8 mouse cellular contexts compared by ENCODE assay signal in the genomic region with DNA sequence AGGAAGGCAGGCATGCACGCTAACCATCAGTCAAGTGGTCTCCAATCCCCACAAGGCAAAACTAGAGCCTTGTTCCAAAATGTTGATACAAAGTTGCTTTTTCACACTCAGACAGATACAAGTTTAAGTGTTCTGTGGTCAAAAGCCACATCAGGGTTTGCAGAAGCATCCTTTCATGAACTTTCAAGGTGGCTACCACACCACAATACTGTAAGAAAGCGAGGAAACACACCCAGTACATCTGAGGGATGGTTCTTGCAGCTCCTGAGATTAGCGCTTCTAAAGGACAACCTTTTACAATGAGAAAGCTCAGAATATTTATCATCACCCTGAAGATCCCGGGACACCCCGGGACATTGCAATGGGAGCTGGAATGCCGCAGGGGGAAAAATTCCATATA. TPM values are rescaled to one million over a fixed set of nuclear protein-coding genes. Genes with fewer than 3 reads are reported as not detected.
DNase-seq lines count a peak whose midpoint lies in the region; ATAC-seq and TF ChIP-seq lines count a peak whose summit lies in the region.

No protein-coding gene starts in this region.

- H3K9me3 ChIP-seq in lung, embryonic 14.5 days (ENCODE audit: low read depth, low read length) = no peaks in the 10 kb centered on the region
- H3K9me3 ChIP-seq in embryonic facial prominence, embryonic 12.5 days = no peaks in the 10 kb centered on the region
- H3K9me3 ChIP-seq in limb, embryonic 11.5 days (ENCODE audit: control insufficient read depth, low read length) = no peaks in the 10 kb centered on the region

- peak overlapping the region; percentile 82 for H3K4me2 ChIP-seq in lung, embryonic 14.5 days
- peak overlapping the region; percentile 79 for H3K4me2 ChIP-seq in embryonic facial prominence, embryonic 12.5 days (replicated peaks)
- H3K4me2 ChIP-seq in limb, embryonic 11.5 days (ENCODE audit: low read depth, severe bottlenecking) = peak overlapping the region; percentile 77

- H3K27ac ChIP-seq in lung, embryonic 14.5 days (ENCODE audit: low read depth) = no peak overlapping the region
- no peak overlapping the region for H3K27ac ChIP-seq in embryonic facial prominence, embryonic 12.5 days
- H3K27ac ChIP-seq in limb, embryonic 11.5 days (replicated peaks; ENCODE audit: low read depth, low read length) = no peak overlapping the region
- H3K27ac ChIP-seq in small intestine, adult 2 months (ENCODE audit: insufficient read depth, low read depth, low read length) = no peak overlapping the region

- ATAC-seq in lung, embryonic 14.5 days (ENCODE audit: insufficient read depth) = no peak
- no peak for ATAC-seq in embryonic facial prominence, embryonic 12.5 days (ENCODE audit: insufficient number of reproducible peaks, insufficient read depth, low FRiP score, low TSS enrichment)
- ATAC-seq in limb, embryonic 11.5 days (ENCODE audit: insufficient number of reproducible peaks, low FRiP score, low TSS enrichment, low read depth) = no peak

- H3K36me3 ChIP-seq in lung, embryonic 14.5 days (ENCODE audit: insufficient read depth) = no peaks in the 10 kb centered on the region
- H3K36me3 ChIP-seq in embryonic facial prominence, embryonic 12.5 days = no peaks in the 10 kb centered on the region
- no peaks in the 10 kb centered on the region for H3K36me3 ChIP-seq in limb, embryonic 11.5 days (ENCODE audit: control insufficient read depth, insufficient read depth, low read length)
- H3K36me3 ChIP-seq in small intestine, adult 2 months (ENCODE audit: control insufficient read depth, insufficient read depth, low read length) = no peaks in the 10 kb centered on the region

- WGBS in lung, embryonic 14.5 days = 18% methylated on average over 6 of the region's 6 CpGs
- 45% methylated on average over 6 of the region's 6 CpGs for WGBS in embryonic facial prominence, embryonic 12.5 days
- 59% methylated on average over 6 of the region's 6 CpGs for WGBS in limb, embryonic 11.5 days
- 34% methylated on average over 6 of the region's 6 CpGs for WGBS in small intestine, adult 2 months

- peak; percentile 10 for DNase-seq in lung, embryonic 14.5 days
- no peak for DNase-seq in lung, adult 18-20 months
- no peak for DNase-seq in limb, embryonic 11.5 days (ENCODE audit: low spot score)
- no peak for DNase-seq in layer of hippocampus, adult 8-10 months (ENCODE audit: low spot score in 2 of 2)
- DNase-seq in urinary bladder, postnatal 36 days (ENCODE audit: low spot score in 2 of 2) = no peak
- no peak for DNase-seq in spleen, adult 12 weeks (ENCODE audit: low spot score)

- peak overlapping the region; percentile 95 for H3K9ac ChIP-seq in lung, embryonic 14.5 days
- peak overlapping the region; percentile 92 for H3K9ac ChIP-seq in embryonic facial prominence, embryonic 12.5 days
- peak overlapping the region; percentile 12; the same call in 1 of the 2 replicates for H3K9ac ChIP-seq in limb, embryonic 11.5 days (ENCODE audit: low read length)

- no peak for TF ChIP-seq POLR2A in small intestine, adult 2 months (IDR thresholded peaks at IDR 0.05; ENCODE audit: low read depth, low read length)

- peak overlapping the region; percentile 94 for H3K4me3 ChIP-seq in lung, embryonic 14.5 days (ENCODE audit: low read depth, low read length)
- H3K4me3 ChIP-seq in embryonic facial prominence, embryonic 12.5 days = peak overlapping the region; percentile 95
- H3K4me3 ChIP-seq in limb, embryonic 11.5 days (ENCODE audit: low read depth, low read length) = peak overlapping the region; percentile 91
- H3K4me3 ChIP-seq in small intestine, adult 2 months (ENCODE audit: low read depth, low read length) = peak overlapping the region; percentile 14; the same call in 1 of the 2 replicates

- H3K27me3 ChIP-seq in lung, embryonic 14.5 days (ENCODE audit: insufficient read depth, low read length) = no peaks in the 10 kb centered on the region
- no peaks in the 10 kb centered on the region for H3K27me3 ChIP-seq in embryonic facial prominence, embryonic 12.5 days
- no peaks in the 10 kb centered on the region for H3K27me3 ChIP-seq in limb, embryonic 11.5 days (ENCODE audit: control insufficient read depth, insufficient read depth, low read length)
- no peaks in the 10 kb centered on the region for H3K27me3 ChIP-seq in small intestine, adult 2 months (ENCODE audit: control insufficient read depth, insufficient read depth, low read length)

- no peak for TF ChIP-seq CTCF in lung, embryonic 14.5 days (IDR thresholded peaks at IDR 0.05; ENCODE audit: low read depth)
- TF ChIP-seq CTCF in small intestine, adult 2 months (IDR thresholded peaks at IDR 0.05; ENCODE audit: extremely low read depth, insufficient read length, insufficient replicate concordance, low read depth, low read length) = no peak

- peaks cover 9% of the 10 kb centered on the region for H3K4me1 ChIP-seq in lung, embryonic 14.5 days (ENCODE audit: insufficient read depth)
- H3K4me1 ChIP-seq in embryonic facial prominence, embryonic 12.5 days = peaks cover 22% of the 10 kb centered on the region
- peaks cover 12% of the 10 kb centered on the region for H3K4me1 ChIP-seq in limb, embryonic 11.5 days (ENCODE audit: control insufficient read depth, insufficient read depth, low read length)
- H3K4me1 ChIP-seq in small intestine, adult 2 months (ENCODE audit: control insufficient read depth, insufficient read depth, insufficient read length, low read length) = no peaks in the 10 kb centered on the region

RNA-seq across cellular contexts. Expression of a gene that starts 1.4 kb away (rescaled TPM):
- 72.8 and 81.6 TPM in 2 replicates for polyA plus RNA-seq in lung, embryonic 14.5 days (2014; fragmentation: Nextera tagmentation; extraction: Ambion mirVana)
- polyA plus RNA-seq in embryonic facial prominence, embryonic 12.5 days (2016; fragmentation: Nextera tagmentation; extraction: Ambion mirVana) = 112 and 119 TPM in 2 replicates
- polyA plus RNA-seq in limb, embryonic 11.5 days (2014; fragmentation: Nextera tagmentation; extraction: Ambion mirVana) = 81.2 and 85.2 TPM in 2 replicates
- polyA plus RNA-seq in small intestine, adult 2 months (2012; rRNA removed) = 8.6 and 16.5 TPM in 2 replicates
- total RNA-seq in layer of hippocampus, adult 8-10 months (2022) = 10 to 100 TPM; 46.2 to 63.5 (median 55.9) TPM

RNA-seq across cellular contexts. Expression of a gene that starts 22.1 kb away (rescaled TPM):
- 20.3 and 22.1 TPM in 2 replicates for polyA plus RNA-seq in lung, embryonic 14.5 days (2014; fragmentation: Nextera tagmentation; extraction: Ambion mirVana)
- polyA plus RNA-seq in embryonic facial prominence, embryonic 12.5 days (2016; fragmentation: Nextera tagmentation; extraction: Ambion mirVana) = 5.2 and 6.5 TPM in 2 replicates
- polyA plus RNA-seq in limb, embryonic 11.5 days (2014; fragmentation: Nextera tagmentation; extraction: Ambion mirVana) = 9.1 and 11.1 TPM in 2 replicates
- 4.7 and 6.4 TPM in 2 replicates for polyA plus RNA-seq in small intestine, adult 2 months (2012; rRNA removed)
- total RNA-seq in layer of hippocampus, adult 8-10 months (2022) = 1 to 10 TPM in 1 of 4 experiments, under 1 TPM in 3; 0.22 to 1.0 (median 0.58) TPM

RNA-seq across cellular contexts. Expression of a gene that starts 57.2 kb away (rescaled TPM):
- not detected in 2 replicates for polyA plus RNA-seq in lung, embryonic 14.5 days (2014; fragmentation: Nextera tagmentation; extraction: Ambion mirVana)
- polyA plus RNA-seq in embryonic facial prominence, embryonic 12.5 days (2016; fragmentation: Nextera tagmentation; extraction: Ambion mirVana) = not detected in 2 replicates
- polyA plus RNA-seq in limb, embryonic 11.5 days (2014; fragmentation: Nextera tagmentation; extraction: Ambion mirVana) = not detected in 2 replicates
- polyA plus RNA-seq in small intestine, adult 2 months (2012; rRNA removed) = not detected in 2 replicates
- total RNA-seq in layer of hippocampus, adult 8-10 months (2022) = not detected

Comparison
In these comparisons a context has a peak if more than half of its experiments do, and no peak if none do; other contexts are left out.
1. H3K4me3 ChIP-seq: peak in every context shown above with its lines; median percentile 95 in embryonic facial prominence, embryonic 12.5 days; 94 in lung, embryonic 14.5 days; 91 in limb, embryonic 11.5 days; 14 in small intestine, adult 2 months.
2. H3K9ac ChIP-seq: peak in every context shown above with its lines; median percentile 95 in lung, embryonic 14.5 days; 92 in embryonic facial prominence, embryonic 12.5 days; 12 in limb, embryonic 11.5 days.